Mouse (Mus musculus) bone marrow, adult 2 months (tissue): ENCODE data around the gene Gm20547.

Source experiments
- CTCF ChIP-seq: fragments of 200-500 bp; IDR thresholded peaks from 2 replicates; pipeline ENCODE4 v1.5.1; 2011; ENCODE audit warnings: low read length, control low read depth; ENCODE audit not compliant: control insufficient read depth, insufficient read depth
- POLR2A ChIP-seq: fragments of 200-500 bp; IDR thresholded peaks from 2 replicates; pipeline ENCODE4 v1.6.1; 2011; ENCODE audit warnings: low read depth, mild to moderate bottlenecking, control low read depth, low read length, borderline replicate concordance; ENCODE audit not compliant: control insufficient read depth

GRCm38 (mm10) chr17:34847192-34847591, 34.6 kb downstream of the Gm20547 start:
- TF ChIP-seq POLR2A (no peak), CTCF (no peak)
